Mouse (Mus musculus) urinary bladder, postnatal 4 days (tissue): ENCODE results near the gene Osbpl8.
"Not testable (repeated sequence)": the region's sequence is repeated elsewhere in the genome, so short reads cannot be mapped to it uniquely, and the experiment has no call there.

Experiments used
- DNase-seq, 2 experiments: peaks; one replicate each; pipeline ENCODE4 v3.0.0; 2021 to 2022; ENCODE audit warnings: low spot score in 2 of 2

The Osbpl8 gene

DNA sequence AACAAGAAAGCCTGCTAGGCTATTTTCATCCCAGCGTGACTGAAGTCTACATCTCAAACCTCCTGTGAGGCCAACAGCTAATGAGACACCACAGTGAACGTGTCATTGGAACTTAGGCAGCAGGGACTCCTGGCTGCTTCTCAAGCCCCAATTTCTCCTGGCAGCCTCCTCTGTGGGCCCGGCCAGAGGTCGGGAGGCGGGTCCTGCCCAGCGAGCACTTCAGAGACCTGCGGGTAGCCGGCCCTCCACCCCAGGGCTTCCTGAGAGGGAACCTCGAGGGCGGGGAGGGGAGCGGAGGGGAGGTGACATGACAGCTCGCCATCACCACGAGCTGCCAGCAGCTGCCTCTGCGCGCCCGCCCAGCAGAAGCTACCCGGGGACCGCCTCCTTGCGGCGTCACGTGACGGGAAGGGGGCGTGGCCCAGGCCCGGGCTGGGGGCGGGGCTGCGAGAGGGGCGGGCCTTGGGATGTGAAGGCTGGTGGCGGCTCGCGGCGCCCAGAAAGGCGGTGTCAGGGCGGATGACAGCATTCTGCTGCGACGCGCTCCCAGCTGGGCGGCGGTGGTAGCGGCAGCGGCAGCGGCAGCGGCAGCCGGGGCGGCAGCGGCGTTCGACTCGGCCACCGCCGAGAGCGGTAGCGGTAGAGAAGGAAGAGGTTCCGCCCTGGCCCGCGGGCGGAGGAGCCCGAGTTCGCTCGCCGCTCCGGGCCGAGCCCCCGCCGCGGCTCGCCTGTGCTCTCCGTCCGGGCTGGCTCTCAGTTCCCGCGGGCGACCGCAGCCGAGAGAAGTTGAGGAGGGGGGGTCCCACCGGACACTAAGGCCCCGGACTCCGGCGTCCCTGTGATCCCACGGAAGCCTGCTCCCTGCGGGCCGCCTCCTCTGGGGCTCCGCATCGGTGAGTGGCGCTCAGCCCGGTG, at the start of gene Osbpl8:
Gene Osbpl8 (plus strand): TSS at position 449 of the 915 bp plus-strand sequence.
- DNase-seq, result peak; percentile 99 to 100

DNA sequence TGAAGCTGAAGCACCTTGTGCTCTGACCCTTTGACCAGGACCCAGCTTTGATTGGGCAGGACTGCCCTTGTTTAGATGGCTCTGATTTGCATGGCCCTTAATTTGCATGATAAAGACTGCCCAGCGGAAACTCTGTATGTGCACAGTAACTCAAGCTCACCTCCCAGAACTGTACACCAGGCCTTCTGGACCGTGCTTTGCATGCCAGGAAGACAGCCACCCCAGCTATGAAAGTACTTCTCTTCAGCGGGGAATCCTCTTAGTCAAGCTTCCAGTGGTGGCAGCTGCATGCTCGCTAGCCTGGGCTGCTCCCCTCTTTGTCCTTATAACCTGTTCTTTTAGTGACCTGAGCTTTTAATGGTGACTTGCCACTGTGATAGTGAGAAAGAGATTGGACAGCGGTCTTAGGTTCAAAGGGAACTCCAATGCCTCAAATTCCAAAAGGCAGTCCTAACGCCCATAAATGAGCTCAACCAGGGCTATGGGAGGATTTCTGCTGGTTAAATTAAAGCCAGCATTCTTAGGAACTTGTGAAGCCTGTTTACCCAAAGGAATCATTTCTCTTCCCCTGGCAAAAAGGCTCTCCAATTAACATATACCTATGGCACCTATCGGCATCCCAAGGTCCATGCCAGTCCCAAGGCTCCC, 47.2 kb upstream of the Osbpl8 start:
- DNase-seq, result no peak

DNA sequence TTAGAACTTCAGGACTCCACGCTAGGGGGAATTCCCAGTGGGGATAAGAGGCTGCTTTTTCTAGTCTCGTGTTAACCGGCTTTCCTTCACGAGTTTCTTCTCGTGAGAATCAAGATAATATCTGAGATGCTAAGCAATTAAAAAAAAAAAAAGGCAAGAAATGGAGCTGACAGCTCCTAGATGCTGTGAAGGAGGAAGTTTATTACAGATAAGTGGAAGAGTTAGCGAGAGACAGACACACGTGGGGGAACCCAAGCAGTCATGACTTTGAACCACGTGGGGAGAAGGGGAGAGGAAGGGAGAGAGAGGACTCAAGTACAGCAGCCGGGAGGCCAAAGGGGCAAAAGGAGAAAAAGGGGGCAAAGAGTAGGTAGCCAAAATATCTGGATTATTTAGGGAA, 46.3 kb upstream of the Osbpl8 start:
- DNase-seq, result no peak

DNA sequence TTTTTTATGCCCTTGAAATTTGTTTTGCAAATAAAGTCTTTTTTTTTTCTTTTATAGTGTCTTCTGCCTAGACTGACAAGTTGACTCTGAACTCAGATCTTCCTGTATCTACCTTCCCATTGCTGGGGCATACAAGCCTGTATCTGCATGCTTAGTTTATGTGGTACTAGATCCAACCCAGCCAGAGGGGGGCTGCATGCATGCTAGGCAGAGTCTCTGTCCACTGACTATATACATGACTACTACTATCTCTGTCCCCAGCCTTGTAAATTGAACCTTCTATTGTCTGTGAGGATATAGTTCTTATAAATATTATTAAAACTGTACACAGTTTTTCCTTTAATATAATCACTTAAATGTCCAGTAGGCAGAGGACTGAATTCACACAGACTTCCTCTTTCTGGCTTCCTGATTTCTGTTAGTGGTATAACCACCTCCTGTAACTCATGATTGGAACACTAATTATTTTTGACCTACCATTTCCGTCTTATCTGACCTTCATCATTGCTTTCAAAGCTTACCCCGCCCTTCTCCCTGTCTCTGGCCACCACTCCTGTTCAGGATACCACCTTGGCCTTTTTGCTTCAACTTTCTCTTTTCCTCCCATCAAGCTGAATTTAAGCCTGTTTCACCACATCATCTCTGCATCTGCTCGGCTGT, 45.4 kb upstream of the Osbpl8 start:
- DNase-seq, result no peak

DNA sequence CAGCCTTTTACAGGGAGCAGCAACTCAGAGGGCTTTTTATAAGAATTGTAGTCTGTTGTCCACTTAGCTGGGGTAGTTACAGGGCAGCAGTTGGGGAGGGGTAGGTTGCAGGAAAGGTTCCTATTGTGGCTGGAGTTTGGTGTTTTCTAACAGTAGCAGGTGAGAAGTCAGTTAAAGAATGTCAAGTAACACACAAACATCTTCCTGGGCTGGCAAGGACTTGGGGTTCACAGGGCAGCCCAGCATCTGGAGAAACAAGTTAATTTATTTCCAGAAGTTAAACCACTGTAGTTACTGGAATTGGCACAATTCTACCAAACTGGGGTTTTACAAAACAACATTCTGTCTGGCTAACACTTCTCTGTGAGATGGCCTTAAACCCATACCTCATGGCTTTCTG, 44.8 kb upstream of the Osbpl8 start:
- no peak for DNase-seq

DNA sequence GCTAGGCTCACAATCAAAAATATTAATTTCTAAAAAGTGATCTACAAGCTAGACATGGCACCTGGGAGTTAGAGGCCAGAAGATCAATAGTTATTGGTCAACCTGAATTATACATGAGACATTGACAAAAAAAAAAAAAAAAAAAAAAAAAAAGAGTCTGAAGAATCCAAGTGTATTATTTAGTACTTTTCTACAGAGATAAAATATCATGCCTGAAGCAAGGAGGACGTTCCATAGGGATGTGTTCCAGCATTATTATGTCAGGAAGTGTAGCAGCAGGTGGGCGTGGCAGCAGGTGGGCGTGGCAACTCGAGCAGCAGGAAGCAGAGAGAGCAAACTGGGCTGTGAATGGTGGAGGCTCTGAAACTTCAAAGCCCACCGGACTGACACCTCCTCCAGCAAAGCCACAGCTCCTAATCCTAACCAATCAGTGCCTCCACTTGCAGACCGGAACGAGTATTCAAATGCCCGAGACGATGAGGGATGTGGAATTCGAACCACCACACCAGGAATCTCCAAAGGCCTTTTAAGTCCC, 41.6 kb upstream of the Osbpl8 start:
- DNase-seq, result no peak

DNA sequence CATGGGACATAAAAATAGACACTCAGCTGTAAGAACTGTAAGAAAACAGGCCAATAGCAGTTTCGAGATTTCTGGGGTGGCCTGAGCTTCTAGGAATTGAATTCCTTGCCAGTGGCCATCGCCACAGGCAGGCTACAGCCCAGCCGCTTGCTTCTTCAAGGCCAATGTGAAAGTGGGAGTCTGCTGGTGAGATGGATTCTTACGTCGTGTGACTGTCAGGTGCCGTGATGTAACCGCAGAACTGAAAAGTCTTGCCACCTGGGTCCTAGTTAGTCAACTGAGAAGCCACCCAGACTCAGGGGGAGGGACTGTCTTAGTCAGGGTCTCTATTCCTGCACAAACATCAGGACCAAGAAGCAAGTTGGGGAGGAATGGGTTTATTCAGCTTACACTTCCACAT, 40.4 kb upstream of the Osbpl8 start:
- no peak for DNase-seq

DNA sequence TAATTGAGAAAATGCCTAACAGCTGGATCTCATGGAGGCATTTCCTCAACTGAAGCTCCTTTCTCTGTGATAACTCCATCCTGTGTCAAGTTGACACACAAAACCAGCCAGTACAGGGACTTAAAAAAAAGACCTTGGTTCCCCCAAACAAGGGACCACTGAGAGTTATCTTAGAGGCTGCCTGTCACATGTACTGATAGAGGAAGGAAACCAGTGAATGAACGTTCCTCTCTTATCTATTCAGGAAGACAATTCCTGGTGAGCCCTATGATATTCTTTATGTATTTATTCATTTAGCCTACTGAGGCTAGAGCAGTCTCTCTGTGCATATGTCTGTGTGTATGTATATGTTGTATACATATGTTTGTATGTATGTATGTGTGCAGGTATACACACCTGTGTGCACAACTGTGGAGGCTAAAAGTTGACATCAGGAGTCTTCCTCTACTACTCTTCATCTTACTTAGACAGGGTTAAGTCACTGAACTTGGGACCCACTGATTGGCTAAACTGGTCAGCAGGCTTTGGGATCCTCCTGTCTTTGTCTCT, 39.7 kb upstream of the Osbpl8 start:
- no peak for DNase-seq

DNA sequence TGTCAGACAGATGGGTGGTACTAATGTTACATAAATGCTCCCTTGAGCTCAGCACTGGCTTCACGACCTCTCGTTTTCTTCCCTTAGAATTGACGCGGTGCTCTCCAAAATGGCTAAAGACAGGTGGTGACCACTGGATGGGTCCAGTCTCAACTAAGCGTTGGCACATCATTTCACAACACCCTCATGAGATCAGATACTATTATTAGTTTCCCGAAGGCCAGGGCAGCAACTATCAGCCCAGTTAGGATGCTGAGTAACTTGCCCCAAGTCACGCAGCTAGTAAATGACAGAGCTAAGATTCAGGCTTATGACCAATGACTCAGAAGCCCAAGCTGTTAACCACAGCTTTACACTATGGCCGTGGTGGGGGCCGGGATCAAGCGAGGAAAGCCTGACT, 37.2 kb upstream of the Osbpl8 start:
- DNase-seq, result no peak

DNA sequence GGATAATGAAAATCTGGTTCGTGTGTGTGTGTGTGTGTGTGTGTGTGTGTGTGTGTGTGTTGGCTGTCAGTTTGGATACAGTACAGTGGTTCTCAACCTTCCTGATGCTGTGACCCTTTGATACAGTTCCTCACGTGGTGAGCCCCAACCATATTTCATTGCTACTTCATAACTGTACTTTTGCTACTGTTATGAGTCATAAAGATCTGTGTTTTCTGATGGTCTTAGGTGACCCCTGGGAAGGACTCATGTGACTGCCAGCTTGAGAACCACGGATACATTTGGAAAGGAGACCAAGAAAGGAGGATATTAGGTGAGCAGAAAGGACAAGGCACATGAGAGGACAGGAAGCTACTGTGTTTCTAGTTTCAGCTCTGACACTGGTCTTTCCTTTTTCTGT, 36.1 kb upstream of the Osbpl8 start:
- DNase-seq, result no peak

DNA sequence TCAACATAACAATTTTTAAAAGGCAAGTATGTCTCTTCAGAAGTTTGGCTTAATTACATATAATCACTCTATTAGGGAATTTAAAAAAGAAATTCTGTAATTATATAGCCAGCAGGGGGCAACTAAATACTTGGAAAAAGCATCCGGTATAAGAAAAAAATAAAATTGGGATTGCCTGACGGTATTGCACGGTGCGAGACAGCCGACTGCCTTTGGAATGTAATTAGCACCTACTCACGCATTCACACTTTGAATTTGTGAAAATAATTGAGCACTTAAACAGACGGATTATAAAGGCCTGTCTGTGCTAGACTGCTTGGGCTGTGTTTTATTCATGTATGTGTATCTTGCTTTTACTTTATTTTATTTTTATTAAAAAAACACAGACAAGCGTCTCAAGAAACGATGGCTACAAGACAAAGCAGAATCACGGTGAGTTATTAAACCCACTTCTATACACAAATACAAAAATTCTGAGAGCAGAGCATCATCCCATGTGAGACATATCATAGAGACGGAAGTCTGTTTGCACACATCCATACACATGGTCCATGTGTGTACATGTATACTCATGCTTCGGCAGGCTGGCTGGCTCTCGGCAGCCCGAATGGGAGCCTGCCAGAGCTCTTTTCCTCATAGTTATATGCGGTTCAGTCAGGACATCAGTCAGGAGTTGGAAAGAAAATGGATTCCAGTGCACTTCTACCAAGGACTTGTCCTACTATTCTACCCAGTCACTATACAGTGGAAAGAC, 34.5 kb upstream of the Osbpl8 start:
- no peak for DNase-seq

DNA sequence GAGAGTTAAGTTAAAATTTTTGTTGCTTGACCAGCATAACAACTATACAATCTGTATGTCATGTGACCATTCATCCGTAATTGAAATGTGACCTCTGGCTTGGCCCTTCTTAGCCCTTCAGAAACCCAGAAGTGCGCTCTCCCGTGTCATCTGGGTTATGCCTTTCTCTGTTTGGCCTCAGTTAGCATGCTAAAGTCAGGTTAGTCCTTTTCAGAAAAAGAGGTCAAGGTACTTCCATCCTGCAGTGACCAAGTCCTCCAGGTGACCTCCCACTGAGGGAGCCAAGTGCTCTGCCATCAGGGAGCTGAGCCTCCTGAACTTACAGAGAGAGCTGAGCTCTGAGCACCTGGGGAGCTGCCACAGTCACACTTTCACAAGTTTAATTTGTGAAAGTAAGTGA, 33.7 kb upstream of the Osbpl8 start:
- no peak for DNase-seq

DNA sequence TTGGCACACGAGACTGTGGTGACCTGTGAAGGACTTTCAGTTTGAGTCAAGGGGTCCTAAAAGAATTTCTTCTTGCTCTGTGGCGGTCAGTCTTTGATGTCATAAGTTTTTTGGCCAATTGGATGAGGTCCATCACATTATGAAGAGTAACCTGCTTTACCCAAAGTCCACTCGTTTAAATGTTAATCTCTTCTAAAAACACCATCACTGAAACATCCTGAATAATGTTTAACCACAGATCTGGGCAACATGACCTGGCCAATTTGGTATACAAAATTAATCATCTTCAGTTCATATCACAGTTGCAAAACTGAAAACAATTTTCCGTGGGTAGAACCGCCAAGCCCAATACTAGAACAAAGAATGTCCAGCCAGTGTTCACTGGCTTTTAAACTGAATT, 31.3 kb upstream of the Osbpl8 start:
- DNase-seq, result no peak

DNA sequence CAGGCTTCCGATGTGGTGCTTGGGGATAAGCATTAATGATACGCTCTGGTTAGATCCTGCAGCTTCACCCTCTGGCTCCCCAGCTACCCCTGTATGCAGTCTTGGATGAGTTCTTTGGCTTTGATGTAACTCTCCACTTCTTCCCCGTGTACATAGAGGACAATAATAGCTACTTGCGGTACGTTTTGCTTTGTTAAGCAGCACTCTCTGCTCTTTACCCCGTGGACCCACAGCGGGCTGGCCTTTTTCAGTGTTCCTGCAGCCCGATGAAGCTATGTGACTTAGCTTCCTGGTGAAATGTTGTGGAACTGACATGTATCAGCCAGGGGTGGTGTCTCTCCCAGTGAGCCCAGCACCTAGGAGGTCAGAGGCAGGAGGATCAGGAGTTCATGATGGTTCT, 30.6 kb upstream of the Osbpl8 start:
- DNase-seq, result no peak

DNA sequence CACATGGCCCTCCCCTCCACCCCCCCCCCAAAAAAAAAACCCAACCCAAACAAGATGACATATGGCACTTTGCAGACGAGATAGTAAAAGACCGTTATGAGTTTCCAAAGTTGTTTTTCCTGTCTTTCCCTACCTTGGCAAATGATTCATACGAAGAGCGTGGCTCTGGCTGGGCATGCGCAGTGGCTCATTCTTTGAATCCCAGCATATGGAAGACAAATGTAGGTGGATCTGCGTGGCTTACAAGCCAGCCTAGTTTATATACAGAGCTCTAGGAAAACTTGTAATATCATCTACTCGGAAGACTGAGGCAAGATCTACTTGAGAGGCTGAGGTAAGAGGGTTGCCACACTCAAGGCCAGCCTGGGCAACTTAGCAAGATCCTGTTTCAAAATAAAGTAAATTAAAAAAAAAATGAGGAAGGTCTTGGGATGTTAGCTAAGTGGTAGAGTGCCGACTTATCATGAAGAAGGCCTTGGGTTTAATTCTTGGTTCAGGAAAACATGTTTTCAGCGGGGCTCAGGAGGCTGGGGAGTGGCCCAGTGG, 30.1 kb upstream of the Osbpl8 start:
- no peak for DNase-seq

DNA sequence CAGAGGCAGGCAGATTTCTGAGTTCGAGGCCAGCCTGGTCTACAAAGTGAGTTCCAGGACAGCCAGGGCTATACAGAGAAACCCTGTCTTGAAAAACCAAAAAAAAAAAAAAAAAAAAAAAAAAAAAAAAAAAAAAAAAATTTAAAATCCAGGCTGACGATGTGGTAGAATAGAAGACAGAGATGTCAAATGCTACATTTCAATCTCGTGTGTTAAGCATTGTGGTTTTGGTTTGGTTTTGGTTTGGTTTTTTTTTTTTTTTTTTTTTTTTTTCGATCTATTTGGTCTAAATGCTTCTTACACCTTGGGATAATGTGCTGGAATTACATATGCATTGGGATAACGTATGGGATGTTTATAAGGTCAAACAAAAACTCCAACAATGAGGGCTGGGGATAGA, 28.2 kb upstream of the Osbpl8 start:
- DNase-seq, result not testable (repeated sequence)

DNA sequence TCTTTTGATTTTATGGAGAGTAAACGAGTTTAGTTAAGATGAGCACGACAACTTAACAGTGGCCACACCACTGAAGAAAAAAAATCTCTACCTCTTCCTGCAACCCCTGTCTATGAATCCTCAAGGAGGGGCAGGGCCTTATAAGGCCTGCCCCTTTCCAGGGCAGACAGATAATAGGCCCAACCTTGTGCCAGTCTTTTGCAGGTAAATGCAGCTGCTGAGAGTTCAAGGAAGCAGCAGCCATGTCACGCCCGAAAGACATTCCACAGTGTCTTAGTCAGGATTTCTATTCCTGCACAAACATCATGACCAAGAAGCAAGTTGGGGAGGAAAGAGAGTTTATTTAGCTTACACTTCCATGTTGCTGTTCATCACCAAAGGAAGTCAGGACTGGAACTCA, 26.6 kb upstream of the Osbpl8 start:
- DNase-seq, result no peak

DNA sequence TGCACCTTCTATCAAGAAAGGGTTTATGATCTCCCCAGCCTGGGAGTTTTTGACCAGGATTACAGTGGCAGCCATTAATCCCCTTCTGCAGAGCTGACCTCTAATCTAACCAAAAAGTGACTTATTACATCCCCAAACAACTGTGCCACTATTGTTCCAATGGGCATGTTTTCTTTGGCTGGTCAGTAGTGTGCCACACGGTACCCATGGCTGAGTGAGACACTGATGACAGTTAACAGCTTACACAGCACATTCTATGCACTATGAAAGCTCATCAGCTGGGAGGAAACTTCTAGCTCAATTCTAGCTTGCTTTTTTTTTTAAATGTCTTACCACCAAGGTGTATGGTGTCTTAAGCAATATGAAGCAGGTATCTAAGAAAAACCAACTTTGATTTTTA, 25.4 kb upstream of the Osbpl8 start:
- DNase-seq, result no peak

DNA sequence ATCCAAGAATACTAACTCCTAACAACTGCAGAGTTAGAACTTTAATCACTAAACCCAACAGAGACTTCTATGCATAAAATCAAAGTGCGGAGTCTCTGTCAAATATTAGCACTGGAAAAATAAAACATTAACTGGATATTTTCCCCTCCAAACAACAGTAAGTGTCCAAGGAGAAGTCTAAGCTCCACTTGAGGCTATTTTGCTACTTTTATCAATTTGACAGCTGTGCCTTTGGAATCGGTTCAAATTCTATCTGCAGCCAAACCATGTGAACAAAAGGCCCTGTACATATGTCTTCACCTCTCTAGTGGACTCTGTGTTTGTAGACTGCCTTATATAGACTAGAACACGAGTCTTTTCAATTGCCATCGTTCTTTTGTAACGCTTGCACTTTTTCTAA, 24.7 kb upstream of the Osbpl8 start:
- DNase-seq, result no peak

DNA sequence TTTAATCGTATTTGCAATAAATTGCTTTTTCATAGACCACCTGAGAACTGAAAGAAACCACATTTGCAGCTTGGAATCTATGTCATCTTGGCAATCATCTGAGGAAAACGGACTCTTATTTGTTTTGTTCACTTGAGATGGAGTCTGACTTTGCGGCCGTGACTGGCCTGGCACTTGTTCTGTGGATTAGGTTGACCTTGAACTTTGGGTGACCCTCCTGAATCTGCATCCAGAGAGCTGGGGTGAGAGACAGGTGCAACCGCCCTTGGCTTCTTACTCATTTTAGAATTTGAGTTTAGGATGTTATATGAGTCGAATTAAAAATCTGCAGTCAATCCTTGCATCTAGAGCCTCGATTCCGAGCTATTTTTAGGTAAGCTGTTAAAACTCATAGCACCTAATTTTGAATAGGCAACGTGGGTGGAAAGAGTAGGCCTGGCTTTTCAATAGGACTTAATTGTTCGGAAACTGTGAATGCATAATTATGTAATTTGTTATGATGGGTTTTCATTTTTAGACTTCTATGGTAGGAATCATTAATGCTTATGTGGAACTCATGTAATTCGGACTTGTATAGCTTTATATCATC, 20.1 kb upstream of the Osbpl8 start:
- no peak for DNase-seq

DNA sequence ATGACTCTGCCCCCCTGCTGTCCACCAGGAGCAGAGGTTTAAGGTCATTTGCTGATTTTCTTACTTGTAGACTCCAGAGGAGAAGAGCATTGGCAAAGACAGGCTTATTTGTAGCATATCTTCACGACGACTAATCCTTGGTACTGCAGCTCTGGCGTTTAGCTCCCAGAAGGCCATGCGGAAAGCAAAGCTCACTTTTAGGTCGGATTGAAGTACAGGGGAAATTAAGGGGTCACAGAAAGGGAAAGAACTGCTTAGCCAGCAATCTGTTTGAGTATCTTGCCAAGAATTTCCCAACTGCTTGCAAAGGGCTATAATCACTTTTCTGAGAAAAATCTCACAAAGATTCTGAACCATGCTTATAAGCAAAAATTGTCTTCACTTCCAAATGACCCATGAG, 14.8 kb upstream of the Osbpl8 start:
- DNase-seq, result no peak
